Mouse (Mus musculus) induced T-regulatory cell, adult 2 months (primary cell): Measurements from ENCODE around the gene Sox15.

ENCODE experiments used
- DNase-seq: peaks from one replicate; pipeline ENCODE4 v3.0.0-alpha.2; 2012; ENCODE audit warnings: low read depth

The Sox15 gene

GRCm38 (mm10) chr11:69680136-69680855 lies 25.2 kb downstream of the Sox15 start:
- DNase-seq = no peak

DNA sequence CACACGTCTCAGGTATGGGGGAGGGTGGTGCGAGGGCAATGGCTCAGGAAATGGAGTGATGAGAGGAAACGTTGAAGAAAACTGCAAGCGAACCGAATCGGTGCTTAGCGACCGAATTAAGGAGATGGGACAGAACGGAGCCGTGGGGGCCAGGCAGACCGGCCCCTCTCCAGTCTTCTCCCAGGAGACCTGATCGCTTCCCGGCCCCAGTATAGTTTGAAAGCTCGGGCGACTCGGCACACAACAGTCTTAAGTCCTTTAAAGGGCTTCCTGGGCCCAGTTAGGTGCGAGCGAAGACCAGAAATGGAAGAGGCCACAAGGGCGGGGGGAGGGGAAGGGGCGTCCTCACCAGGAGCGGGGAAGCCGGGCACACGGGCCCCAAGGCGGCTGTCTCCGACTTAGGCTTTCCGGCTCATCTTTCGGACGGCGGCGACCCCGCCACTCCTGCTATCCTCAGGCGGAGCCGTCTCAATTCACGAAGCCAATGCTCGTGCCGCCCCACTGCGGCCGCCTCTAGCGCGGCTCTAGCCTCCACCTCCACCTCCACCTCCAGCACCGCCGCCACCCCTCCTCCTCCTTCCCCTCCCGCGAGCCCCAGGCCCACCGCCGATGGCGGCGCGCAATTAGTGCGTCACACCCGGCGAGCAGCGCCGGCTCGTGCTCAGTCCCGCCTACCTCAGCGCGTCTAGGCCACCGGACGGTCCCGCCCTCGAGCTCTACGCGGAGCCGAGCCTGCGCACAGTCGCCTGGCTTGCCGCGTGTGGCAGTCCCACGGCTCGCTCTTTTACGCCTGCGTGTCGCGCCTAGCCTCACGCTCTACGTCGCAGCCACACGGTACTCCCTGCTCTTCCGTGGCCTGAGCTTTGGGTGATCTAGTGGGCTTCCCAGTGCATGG lies 26.4 kb downstream of the Sox15 start, which contains the start of gene Senp3:
Senp3 (minus strand) TSS at position 771 of the 895 bp plus-strand sequence.
- peak; percentile 98 for DNase-seq

- DNase-seq = no peak
Measured at GRCm38 (mm10) chr11:69682209-69682839, 27.2 kb downstream of the Sox15 start.

DNA sequence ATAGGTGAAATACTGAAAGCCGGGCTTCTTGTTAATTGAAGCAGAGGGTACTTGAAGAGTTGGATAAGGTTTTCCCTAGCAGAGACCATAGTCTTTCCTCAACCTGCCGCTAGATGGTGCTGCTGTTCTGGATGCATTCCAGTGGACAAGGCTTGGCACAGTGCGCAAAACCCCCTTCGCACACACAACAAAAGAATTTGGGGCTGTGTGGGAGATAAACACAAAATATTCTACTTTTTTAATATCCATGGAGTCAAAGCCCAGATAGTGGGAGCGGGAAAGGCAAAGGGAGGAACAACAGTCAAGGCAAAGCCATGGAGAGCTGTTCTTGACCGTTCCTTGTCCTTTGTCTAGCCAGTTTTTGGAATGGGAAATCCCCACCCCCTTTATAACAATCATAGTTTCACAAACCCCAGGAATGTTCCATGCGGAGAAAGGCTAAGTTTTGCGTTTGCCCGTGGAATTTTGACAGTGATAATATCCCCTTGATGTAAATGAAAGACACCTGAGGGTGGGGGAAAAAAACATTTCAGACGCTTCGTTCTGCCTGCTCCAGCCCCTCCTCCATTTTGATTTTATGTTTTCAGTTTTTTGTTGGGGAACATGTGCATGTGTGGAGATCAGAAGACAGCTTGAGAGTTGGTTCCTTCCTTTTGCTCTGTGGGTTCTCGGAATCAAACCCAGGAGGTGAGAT lies 27.9 kb downstream of the Sox15 start:
- DNase-seq = peak; percentile 94

DNA sequence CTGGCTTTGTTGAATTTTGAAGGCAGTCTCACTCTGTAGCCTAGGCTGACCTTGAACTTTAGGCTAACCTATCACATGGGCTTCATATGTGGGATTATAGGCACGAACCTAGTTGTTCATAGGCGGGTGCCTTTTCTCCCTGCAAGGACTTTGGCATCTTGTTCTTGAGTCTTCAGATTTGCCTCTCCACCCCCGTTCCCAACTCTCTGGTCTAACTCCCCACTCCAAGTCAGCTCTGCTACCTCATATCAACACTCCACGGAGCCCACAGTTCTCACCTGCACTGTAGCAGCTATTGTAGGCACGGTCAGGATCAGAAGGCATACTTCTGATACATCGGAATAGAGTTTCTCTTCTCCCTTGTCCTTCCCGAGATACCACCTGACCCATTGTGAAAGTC lies 28.5 kb downstream of the Sox15 start:
- no peak for DNase-seq

- DNase-seq = no peak
Measured at GRCm38 (mm10) chr11:69684128-69684745, 29.1 kb downstream of the Sox15 start.

- DNase-seq = no peak
Measured at GRCm38 (mm10) chr11:69684936-69685335, 29.8 kb downstream of the Sox15 start.

DNA sequence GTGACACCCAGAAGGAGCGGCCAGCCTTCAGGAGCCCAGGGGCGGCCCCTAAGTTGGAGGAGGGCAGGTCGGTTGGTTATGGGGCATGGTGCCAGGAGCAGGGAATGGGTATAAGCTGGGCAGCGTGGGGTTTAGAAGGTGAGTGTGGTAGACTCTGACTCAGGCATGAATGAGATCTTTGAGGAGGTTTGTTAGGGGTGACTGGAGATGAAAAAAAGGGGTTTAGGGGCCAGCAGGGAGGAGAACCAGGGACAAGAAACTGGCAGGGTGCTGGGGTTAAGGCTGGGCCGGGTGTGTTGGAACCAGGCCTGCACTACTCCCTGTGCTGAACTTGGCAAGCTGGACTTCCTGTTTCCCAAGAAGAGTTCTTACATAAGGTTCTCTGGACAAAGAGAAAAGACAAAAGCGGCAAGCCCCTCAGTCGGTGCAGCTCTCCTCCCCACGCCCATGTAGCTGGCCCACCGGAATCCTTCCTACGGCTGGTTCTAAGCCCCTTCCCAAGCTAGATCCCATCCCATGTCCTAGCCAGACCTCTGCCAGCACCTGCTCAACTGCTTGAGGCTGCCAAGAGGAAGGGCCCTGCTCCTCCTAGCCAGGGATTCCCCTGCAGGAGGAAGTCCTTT lies 30.5 kb downstream of the Sox15 start, which contains the start of gene Tnfsf13:
Tnfsf13 (minus strand) TSS at position 259 of the 623 bp plus-strand sequence.
- no peak for DNase-seq

- DNase-seq = no peak
Measured at GRCm38 (mm10) chr11:69686377-69686776, 31.3 kb downstream of the Sox15 start.

- no peak for DNase-seq
Measured at GRCm38 (mm10) chr11:69687061-69687460, 31.9 kb downstream of the Sox15 start.

DNA sequence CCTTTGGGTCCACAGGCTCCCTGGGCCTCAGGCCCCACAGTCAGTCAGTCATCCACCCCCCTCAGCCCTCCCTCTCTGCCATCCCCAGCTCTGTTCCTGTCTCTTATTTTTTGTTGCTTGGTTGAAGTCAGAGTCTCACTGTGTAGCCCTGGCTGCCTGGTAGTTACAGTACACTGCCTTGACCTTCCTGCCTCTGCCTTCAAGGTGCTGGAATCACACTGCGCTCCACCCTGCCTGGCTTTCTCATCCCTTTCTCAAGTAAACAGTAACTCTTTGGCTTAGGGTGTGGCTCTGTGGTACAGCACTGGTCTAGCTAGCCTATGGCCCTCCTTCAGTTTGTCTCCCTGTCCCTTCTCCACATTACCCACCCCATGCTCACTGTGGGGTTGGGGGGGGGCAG lies 34.8 kb downstream of the Sox15 start:
- no peak for DNase-seq

- no peak for DNase-seq
Measured at GRCm38 (mm10) chr11:69692196-69692811, 37.2 kb downstream of the Sox15 start.

DNA sequence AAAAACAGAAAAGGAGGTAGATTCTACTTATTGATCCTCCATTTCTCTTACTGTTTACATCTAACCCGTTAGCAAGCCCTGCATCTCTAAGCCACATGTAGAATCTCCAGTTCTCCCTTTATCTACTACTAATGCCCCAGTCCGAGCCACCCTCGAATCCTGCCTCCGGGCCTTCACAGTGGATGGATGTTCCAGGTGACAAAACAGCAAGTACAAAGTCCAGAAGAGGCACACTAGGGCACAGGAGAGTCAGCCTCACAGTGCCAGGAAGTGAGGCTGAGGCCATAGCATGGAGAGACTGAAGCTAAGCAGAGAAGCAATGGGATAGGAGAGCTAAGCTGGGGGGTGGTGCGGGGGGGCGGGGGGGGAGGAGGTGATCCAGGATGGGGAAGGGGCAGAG lies 37.7 kb downstream of the Sox15 start:
- no peak for DNase-seq

DNA sequence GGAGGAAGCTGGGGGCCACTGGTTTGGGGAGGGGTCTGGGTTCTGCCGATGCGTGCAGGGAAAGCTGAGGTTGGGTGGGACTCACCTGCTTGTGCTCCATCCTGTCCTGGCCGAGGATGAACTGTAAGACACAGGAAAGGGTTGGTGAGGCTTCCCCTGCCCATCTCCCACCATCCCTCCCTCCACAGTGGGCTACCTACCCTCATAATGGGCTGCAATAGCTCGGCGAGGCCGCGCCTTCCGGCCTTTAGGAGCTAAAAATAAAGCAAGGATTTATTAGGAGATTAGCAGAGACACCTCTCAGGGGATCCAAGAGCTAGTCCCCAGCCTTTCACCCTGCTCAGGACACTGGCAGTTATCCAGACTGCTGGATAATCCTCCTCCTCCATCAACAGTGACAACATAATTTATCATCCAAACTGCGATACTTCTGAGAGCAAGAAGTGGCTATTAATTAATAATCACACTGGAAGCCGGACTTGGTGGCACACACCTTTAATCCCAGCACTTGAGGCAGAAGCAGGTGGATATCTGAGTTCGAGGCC lies 38.4 kb downstream of the Sox15 start:
- DNase-seq = no peak

DNA sequence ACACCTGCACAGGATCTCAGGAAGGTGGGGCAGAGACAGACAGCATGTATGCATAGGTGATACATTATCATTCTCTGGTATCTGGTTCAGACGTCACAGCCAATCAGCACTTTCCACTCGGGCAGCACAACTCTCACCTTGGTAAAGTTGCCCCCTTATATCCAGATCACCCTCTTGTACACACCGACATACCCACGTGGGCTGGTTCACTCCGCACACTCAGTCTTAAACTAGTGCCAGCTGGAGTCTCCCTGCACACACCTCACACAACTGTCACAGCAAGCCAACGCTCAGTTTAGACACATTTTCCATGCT lies 39.9 kb downstream of the Sox15 start:
- DNase-seq = no peak

GRCm38 (mm10) chr11:69695361-69696181 lies 40.5 kb downstream of the Sox15 start, which contains the start of the genes Tnfsf12 and Tnfsfm13:
Tnfsf12 (minus strand) TSS chr11:69695849.
Tnfsfm13 (minus strand) TSS chr11:69696098.
- DNase-seq = no peak

DNA sequence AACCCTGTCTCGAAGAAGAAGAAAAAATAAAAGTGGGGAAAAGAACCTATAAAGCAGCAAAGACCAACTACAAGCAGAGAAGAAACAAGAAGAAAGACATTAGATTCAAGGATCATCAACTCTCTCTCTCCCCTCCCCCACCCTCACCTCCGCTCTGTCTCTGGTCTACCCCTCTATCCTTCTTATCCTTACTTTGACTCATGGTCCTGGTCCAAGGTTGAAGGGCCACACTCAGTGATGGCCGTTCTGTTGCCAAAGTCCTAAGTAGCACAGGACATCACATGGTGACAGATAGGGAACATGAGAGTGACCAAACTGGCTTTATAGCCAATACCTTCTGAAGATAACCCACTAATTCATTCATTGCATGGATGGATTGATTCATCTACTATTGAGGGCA lies 42.3 kb downstream of the Sox15 start:
- DNase-seq = no peak

GRCm38 (mm10) chr11:69698574-69698973 lies 43.5 kb downstream of the Sox15 start:
- DNase-seq = peak; percentile 37

GRCm38 (mm10) chr11:69699595-69699994 lies 44.5 kb downstream of the Sox15 start:
- no peak for DNase-seq
